Mouse (Mus musculus) kidney, adult 11 months (tissue): Measurements from ENCODE around the gene Exoc3l.
A peak's percentile ranks its signal among the peaks of the same experiment; 100 is the strongest.

Experiments used
- DNase-seq: peaks from one replicate; pipeline ENCODE4 v3.0.0; 2022

Gene Exoc3l

DNA sequence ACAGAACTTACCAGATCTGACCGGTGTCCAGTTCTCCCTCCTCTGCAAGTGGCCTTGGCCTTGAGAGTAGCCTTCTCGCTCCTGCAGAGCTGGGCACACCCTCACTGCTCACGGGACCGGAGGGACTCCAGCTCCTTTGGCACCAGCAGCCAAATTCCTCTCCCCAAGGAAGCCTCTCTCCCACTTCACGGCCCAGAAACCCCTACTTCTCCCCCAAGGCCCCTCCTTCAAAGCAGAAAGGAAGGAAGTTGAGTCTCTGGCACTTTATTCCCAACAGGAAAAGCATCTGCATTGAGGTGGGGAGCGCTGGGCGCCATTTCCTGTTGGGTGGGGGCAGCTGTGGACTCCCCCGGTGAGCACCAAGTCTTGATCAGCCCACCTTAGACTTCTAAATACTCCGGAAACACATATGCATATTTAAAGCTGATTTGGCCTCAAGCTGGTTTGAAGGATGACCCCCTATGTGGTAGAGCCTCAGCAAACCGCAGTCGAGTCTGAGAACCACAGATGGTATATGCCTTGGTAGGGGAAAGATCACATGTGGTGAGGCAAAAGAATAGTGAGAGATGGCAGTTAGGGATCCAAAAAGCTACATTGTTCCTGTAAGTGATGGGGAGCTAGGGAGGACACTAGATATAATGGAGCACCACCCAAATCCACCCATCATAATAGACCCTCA lies at the start of gene Exoc3l:
Gene Exoc3l (minus strand): TSS at position 207 of the 679 bp plus-strand sequence.
- no peak for DNase-seq

- DNase-seq: no peak
These were observed 49.4 kb upstream of the Exoc3l start for GRCm38 (mm10) chr8:105345061-105345975.

- DNase-seq: no peak
These were observed 48.1 kb upstream of the Exoc3l start for GRCm38 (mm10) chr8:105343791-105344574.

GRCm38 (mm10) chr8:105342768-105343167 lies 46.9 kb upstream of the Exoc3l start:
- no peak for DNase-seq

- no peak for DNase-seq
These were observed 45.5 kb upstream of the Exoc3l start for GRCm38 (mm10) chr8:105341399-105341798.

- no peak for DNase-seq
These were observed 44.2 kb upstream of the Exoc3l start for GRCm38 (mm10) chr8:105339886-105340635.

- no peak for DNase-seq
These were observed 43.1 kb upstream of the Exoc3l start for GRCm38 (mm10) chr8:105338992-105339391.

GRCm38 (mm10) chr8:105336373-105337130 lies 40.7 kb upstream of the Exoc3l start:
- DNase-seq: no peak

DNA sequence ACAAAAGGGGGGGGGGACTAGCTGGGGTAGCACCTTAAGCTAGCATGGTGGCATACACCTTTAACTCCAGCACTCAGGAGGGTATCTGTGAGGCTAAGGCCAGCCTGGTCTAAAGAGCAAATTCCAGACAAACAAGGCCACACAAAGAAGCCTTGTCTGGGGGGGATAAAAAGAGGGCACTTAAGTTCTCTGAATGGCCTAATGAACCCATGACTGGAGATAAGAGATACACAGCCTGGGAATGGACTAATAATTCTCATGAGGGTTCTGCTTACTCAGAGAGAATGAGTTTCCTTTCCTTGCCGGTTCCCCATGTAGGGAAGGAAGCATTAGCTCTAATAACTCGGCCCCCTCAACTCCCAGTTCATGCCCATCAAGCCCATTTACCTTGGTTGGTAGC lies 36.6 kb upstream of the Exoc3l start:
- DNase-seq: no peak

DNA sequence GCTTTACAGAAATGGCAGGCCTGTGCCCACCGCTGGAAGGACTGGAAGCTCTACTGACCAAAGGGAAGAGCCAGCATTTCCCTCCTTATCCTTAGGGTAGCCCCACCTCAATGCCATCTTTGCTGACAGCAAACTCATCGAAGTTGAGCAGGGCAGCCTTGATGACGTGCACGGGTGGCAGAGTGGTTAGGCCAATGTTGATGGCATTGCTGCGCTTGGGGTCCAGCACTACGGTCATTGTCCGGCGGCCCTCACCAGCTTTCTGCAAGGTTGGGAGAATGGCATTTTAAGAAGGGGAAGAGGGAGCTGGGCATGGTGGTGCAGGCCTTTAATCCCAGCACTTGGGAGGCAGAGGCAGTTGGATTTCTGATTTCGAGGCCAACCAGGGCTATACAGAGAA lies 36.0 kb upstream of the Exoc3l start:
- DNase-seq: no peak

- no peak for DNase-seq
These were observed 35.6 kb upstream of the Exoc3l start for GRCm38 (mm10) chr8:105331469-105331868.

- no peak for DNase-seq
These were observed 34.4 kb upstream of the Exoc3l start for GRCm38 (mm10) chr8:105330325-105330724.

DNA sequence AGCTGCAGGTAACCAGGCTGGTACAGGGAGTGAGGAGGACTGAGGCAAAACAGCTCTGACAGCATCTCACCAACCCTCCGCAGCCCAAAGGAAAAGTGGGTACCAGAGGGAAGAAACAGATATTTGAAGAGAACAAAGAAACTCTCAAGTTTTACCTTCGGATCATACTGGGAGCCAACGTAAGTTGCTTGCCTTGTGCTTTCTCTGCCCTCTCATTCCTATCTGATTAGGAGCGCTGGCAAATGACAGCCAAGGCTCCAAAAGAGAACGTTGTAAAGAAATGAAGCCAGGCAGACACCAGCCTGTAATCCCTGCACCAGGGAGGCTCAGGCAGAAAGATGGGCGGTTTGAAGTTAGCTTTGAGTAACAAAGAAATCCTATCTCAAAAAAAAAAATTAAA lies 31.1 kb upstream of the Exoc3l start:
- DNase-seq: no peak

DNA sequence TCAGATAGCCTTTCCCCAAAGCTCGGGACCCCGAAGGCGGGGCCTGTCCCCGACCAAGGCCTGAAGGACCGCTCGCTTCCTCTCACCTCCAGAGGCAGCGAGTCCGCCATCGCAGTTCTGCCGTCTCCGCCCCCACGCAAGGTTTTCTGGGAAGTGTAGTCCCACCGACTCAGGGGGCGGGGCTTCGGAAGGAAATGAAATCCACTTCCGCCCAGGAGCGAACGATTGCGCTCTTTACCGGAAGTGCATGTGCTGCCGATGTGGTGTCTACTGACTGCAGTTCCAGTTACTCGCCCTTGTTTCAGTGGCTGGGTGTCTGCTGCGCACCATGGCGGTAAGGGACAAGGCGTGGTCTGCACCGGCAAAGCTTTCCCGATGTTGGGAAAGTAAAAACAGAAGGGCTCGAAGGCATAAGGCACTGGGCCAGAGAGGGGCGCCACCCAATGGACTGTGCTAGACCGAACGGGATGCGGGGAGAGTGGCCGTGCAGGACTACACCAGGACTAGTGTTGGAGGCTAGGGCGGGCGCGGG lies 30.3 kb upstream of the Exoc3l start, which contains the start of the genes Lrrc29 and Tmem208:
Gene Lrrc29 (minus strand): TSS at position 138 of the 532 bp plus-strand sequence.
Gene Tmem208 (plus strand): TSS at position 214 of the 532 bp plus-strand sequence.
- DNase-seq: peak; percentile 95

GRCm38 (mm10) chr8:105325641-105326093 lies 29.8 kb upstream of the Exoc3l start:
- DNase-seq: no peak

DNA sequence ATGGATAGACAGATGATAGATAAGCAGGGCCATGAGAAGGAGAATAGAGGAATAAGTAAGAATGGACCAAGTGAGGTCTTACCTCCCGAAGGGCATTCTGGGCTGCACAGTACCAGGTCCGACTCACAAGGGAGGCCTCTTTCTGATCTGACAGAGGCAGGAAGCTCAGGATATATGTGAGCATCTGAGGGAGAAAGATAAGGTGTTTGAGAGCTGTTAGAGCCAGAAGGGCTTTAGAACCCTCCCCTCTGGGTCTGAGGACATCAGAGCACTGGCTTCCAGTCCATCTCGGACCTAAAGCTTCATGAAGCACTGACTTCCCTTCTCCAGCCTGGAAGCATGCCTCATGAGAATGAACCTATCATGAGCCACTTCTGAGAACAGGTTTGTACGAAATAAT lies 27.3 kb upstream of the Exoc3l start:
- DNase-seq: no peak

DNA sequence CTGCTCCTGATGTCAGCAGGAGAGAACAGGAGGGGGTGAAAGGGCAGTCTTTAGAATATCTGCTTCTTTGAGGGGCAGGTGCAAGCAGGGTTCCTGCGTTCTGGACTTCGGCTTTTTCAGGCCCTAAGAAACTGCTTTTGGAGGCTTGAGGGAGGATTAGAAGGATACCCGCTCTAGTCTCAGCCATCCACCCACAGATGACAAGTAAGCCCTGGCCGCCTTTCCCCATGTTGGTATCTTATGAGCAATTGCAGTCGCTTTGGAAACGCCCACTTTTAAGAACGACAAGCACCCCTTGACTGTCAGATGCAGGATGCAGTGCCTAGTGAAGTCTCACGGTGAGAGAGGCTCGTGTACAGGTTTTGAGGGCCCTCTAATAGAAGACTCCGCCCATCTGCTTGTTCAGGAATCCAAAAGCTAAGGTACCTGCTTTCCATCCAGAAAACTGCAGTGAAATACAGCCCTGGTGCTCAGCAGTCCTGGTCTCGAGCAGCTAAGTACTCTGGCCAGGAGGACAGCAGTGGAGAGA lies 22.8 kb upstream of the Exoc3l start:
- no peak for DNase-seq

DNA sequence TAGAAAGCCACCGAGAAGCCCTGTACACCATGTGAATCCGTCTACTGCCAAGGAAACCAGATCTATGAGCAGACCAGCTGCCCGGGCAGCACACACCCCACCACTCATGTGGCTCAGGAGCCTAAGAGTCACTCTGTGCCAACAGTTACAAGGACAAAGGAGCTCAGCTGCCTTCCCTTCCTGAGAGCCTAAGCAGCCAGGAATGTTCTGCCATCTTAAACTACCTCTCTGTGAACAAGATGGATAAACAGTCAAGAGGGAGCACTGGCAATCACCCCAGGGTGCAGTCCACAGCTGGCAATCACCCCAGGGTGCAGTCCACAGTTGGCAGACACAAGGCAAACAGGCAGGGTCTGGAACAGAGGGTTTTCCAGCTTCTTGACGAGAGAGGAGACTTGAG lies 22.0 kb upstream of the Exoc3l start:
- no peak for DNase-seq

GRCm38 (mm10) chr8:105315073-105315769 lies 19.3 kb upstream of the Exoc3l start:
- no peak for DNase-seq
